8 mouse cellular contexts compared by ENCODE assay signal in genomic region chr14:75786868-75787793, GRCm38 (mm10). TPM values are rescaled to one million over a fixed set of nuclear protein-coding genes. Genes with fewer than 3 reads are reported as not detected.
DNase-seq lines count a peak whose midpoint lies in the region; ATAC-seq lines count a peak whose summit lies in the region.

TSS of gene Slc25a30 (minus strand) at chr14:75787037.

- peak; percentile 96 for DNase-seq in Muller cell, postnatal 12 days (ENCODE audit: inconsistent ontology term)
- peak; percentile 97 for DNase-seq in cerebellum, adult 9-11 months
- DNase-seq in frontal cortex, adult 2 months (ENCODE audit: extremely low spot score in 1 of 2, low spot score in 1 of 2): peak; percentile 91 to 96
- DNase-seq in hindbrain, embryonic 11.5 days (ENCODE audit: low spot score): peak; percentile 96
- DNase-seq in layer of hippocampus, postnatal 14 days (ENCODE audit: low spot score in 2 of 2): peak; percentile 94 to 97
- peak; percentile 98 for DNase-seq in lung, postnatal 14 days
- DNase-seq in retina, adult 2 months (ENCODE audit: low read depth, low spot score): peak; percentile 65
- peak; percentile 98 for DNase-seq in thymus, postnatal 36 days

- H3K27me3 ChIP-seq in hindbrain, embryonic 11.5 days (ENCODE audit: control insufficient read depth, insufficient read depth, low read length): no peaks in the 10 kb centered on the region

- H3K4me1 ChIP-seq in hindbrain, embryonic 11.5 days (replicated peaks; ENCODE audit: control insufficient read depth, insufficient read depth, low read length): no peaks in the 10 kb centered on the region

- H3K4me3 ChIP-seq in hindbrain, embryonic 11.5 days (ENCODE audit: low read depth, low read length): peak within 1 kb of the TSS; percentile 62

- peak within 1 kb of the TSS; percentile 90 for H3K9ac ChIP-seq in hindbrain, embryonic 11.5 days (ENCODE audit: low read depth, low read length)

- H3K4me2 ChIP-seq in hindbrain, embryonic 11.5 days (replicated peaks; ENCODE audit: low read depth, low read length): peak within 1 kb of the TSS; percentile 76

- WGBS in hindbrain, embryonic 11.5 days: 8% methylated on average over 49 of the region's 51 CpGs

- peak within 1 kb of the TSS; percentile 91 for H3K27ac ChIP-seq in hindbrain, embryonic 11.5 days (ENCODE audit: low read depth, low read length)

- no peaks in the 10 kb centered on the region for H3K36me3 ChIP-seq in hindbrain, embryonic 11.5 days (ENCODE audit: control insufficient read depth, insufficient read depth, low read length)

- H3K9me3 ChIP-seq in hindbrain, embryonic 11.5 days (ENCODE audit: control insufficient read depth, low read length): no peaks in the 10 kb centered on the region

- peak; percentile 99 for ATAC-seq in hindbrain, embryonic 11.5 days (ENCODE audit: low FRiP score)

RNA-seq across cellular contexts. Expression of gene Slc25a30, which starts in this region (rescaled TPM):
- 7.3 and 8.1 TPM in 2 replicates for polyA plus RNA-seq in frontal cortex, adult 2 months (2012; rRNA removed)
- 9.3 and 11.3 TPM in 2 replicates for polyA plus RNA-seq in hindbrain, embryonic 11.5 days (2014; fragmentation: Nextera tagmentation; extraction: Ambion mirVana)
- total RNA-seq in layer of hippocampus, postnatal 14 days (2021): 10 to 100 TPM; 10.5 to 15.2 TPM

Comparison
In these comparisons a context has a peak if more than half of its experiments do, and no peak if none do; other contexts are left out.
1. Peak in every context shown above with its lines: DNase-seq, ATAC-seq, H3K4me3 ChIP-seq and H3K27ac ChIP-seq.